11 mouse cellular contexts compared by ENCODE assay signal in genomic region chr4:13957920-13958319, GRCm38 (mm10).
A peak's percentile ranks its signal among the peaks of the same experiment; 100 is the strongest.
DNase-seq lines count a peak whose midpoint lies in the region; ATAC-seq lines count a peak whose summit lies in the region.
"Had no signal": no experiment of that assay in that cellular context is flagged by ENCODE, and none has a peak within 500 bp of the region (broad histone marks: within the 10 kb centered on the region; RNA-seq: fewer than 3 reads in every experiment).

No protein-coding gene starts in this region.

- H3K9ac ChIP-seq in neural tube, embryonic 15.5 days (replicated peaks), result no peak overlapping the region
- H3K9ac ChIP-seq: heart, embryonic 15.5 days; liver, embryonic 13.5 days; stomach, embryonic 15.5 days had no signal

- H3K27me3 ChIP-seq in neural tube, embryonic 15.5 days (replicated peaks), result no peaks in the 10 kb centered on the region
- H3K27me3 ChIP-seq: heart, embryonic 15.5 days; liver, embryonic 13.5 days; stomach, embryonic 15.5 days had no signal

- no peak overlapping the region for H3K27ac ChIP-seq in neural tube, embryonic 15.5 days (replicated peaks)
- H3K27ac ChIP-seq: heart, embryonic 15.5 days; liver, embryonic 13.5 days; stomach, embryonic 15.5 days had no signal

- peaks cover 6% of the 10 kb centered on the region; the same call in 1 of the 2 replicates for H3K4me1 ChIP-seq in neural tube, embryonic 15.5 days
- H3K4me1 ChIP-seq: heart, embryonic 15.5 days; liver, embryonic 13.5 days; stomach, embryonic 15.5 days had no signal

- 27% methylated on average over 4 of the region's 4 CpGs for WGBS in neural tube, embryonic 15.5 days

- H3K36me3 ChIP-seq in neural tube, embryonic 15.5 days, result no peaks in the 10 kb centered on the region
- H3K36me3 ChIP-seq: heart, embryonic 15.5 days; liver, embryonic 13.5 days; stomach, embryonic 15.5 days had no signal

- no peak overlapping the region for H3K4me2 ChIP-seq in neural tube, embryonic 15.5 days
- H3K4me2 ChIP-seq: heart, embryonic 15.5 days; liver, embryonic 13.5 days; stomach, embryonic 15.5 days had no signal

- DNase-seq in embryo, embryonic 11 days, result peak; percentile 16
- no peak for DNase-seq in embryo, embryonic 10 days (ENCODE audit: low spot score)
- peak; percentile 12 for DNase-seq in right cerebral cortex, adult 18-20 months
- no peak for DNase-seq in right cerebral cortex, postnatal 36 days (ENCODE audit: low spot score in 2 of 2)
- DNase-seq in kidney, adult 8-10 months, result peak; percentile 66 to 81
- no peak for DNase-seq in frontal cortex, postnatal 36 days (ENCODE audit: low spot score in 2 of 2)
- DNase-seq: liver, embryonic 13.5 days had no signal

- H3K9me3 ChIP-seq in neural tube, embryonic 15.5 days (replicated peaks), result no peaks in the 10 kb centered on the region
- H3K9me3 ChIP-seq: heart, embryonic 15.5 days; liver, embryonic 13.5 days; stomach, embryonic 15.5 days had no signal

- ATAC-seq in neural tube, embryonic 15.5 days (ENCODE audit: low FRiP score), result 0 out of 2 replicates have a peak, but pooled peaks have one; percentile 53
- no peak for ATAC-seq in erythroid progenitor cell, adult 5-6 weeks (replicated peaks; ENCODE audit: low FRiP score, poor library complexity, severe bottlenecking)

- H3K4me3 ChIP-seq in neural tube, embryonic 15.5 days (replicated peaks), result no peak overlapping the region
- H3K4me3 ChIP-seq: heart, embryonic 15.5 days; liver, embryonic 13.5 days; stomach, embryonic 15.5 days had no signal

Comparison
In these comparisons a context has a peak if more than half of its experiments do, and no peak if none do; other contexts are left out.
1. DNase-seq: peak in embryo, embryonic 11 days (single experiment), right cerebral cortex, adult 18-20 months (single experiment) and kidney, adult 8-10 months (2 of 2); none in embryo, embryonic 10 days (single experiment), right cerebral cortex, postnatal 36 days (0 of 2) and frontal cortex, postnatal 36 days (0 of 2).